Mouse (Mus musculus) heart, postnatal 14 days (tissue): ENCODE measurements around the gene Pramel1. TPM values are rescaled to one million over a fixed set of nuclear protein-coding genes. Genes with fewer than 3 reads are reported as not detected.
A peak's percentile ranks its signal among the peaks of the same experiment; 100 is the strongest.
"Not testable (repeated sequence)": the region's sequence is repeated elsewhere in the genome, so short reads cannot be mapped to it uniquely, and the experiment has no call there.

Experiments
- DNase-seq, 2 experiments: peaks; one replicate each; pipeline ENCODE4 v3.0.0; 2021 to 2022
- intact Hi-C: fragments of 180-260 bp; cut with DNase I; formaldehyde crosslinking; loops from one replicate; pipeline ENCODE4 v1.15.1; 2025
- total RNA-seq, 2 experiments: library from RNA; stranded (reverse); gene quantifications; 2 replicates each; pipeline ENCODE4 v1.2.3; 2021

Gene Pramel1
- total RNA-seq, 2 experiments from 2014 or later, result not detected

DNA sequence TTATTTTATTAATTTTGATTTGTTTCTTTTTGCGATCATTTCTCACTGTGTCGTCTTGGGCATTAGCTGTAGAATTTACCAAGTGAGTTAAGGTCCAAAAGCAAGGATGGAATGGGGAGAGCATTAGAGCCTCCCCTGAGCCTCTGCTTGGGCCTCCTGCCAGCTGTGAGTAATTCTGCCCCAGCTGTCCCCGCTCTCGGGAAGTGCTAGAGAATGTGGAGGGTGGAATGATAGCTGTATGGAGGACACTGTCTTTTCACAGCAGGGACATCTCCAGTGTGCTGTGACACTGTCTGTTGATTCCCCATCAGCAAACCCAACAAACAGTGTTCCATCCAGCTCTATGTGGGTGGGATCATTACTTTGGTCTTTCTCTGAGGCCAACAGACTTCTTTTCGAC is 32.5 kb downstream of the Pramel1 start:
- intact Hi-C loops, result not testable (repeated sequence)
- peak in 1 of 2 experiments; percentile 22 for DNase-seq

Other genes with a start within 250 kb of the Pramel1 start
- 10 to 100 TPM; 22.0 to 23.6 TPM for gene Prdm2, start 181.4 kb upstream of the Pramel1 start, total RNA-seq
- gene Pdpn, start 94.9 kb upstream of the Pramel1 start, total RNA-seq, result 10 to 100 TPM in 1 of 2 experiments, 1 to 10 TPM in 1; 8.8 to 10.5 TPM
- under 1 TPM; 0.12 to 0.24 TPM for gene Lrrc38, start 44.7 kb upstream of the Pramel1 start, total RNA-seq
- gene Pramef8, start 18.0 kb downstream of the Pramel1 start, total RNA-seq, result 10 to 100 TPM in 1 of 2 experiments, 1 to 10 TPM in 1; 9.6 to 10.6 TPM
- gene Oog4, start 55.9 kb downstream of the Pramel1 start, total RNA-seq, result not detected
- gene Gm13043, start 116.9 kb downstream of the Pramel1 start, total RNA-seq, result not detected
- not detected for gene Gm13040, start 141.5 kb downstream of the Pramel1 start, total RNA-seq
- not detected for gene BC080695, start 157.3 kb downstream of the Pramel1 start, total RNA-seq
- gene Gm13057, start 157.3 kb downstream of the Pramel1 start, total RNA-seq, result not detected
- not detected for gene Gm13083, start 220.6 kb downstream of the Pramel1 start, total RNA-seq